Mouse (Mus musculus) NIH3T3 (cell line): ENCODE data around the gene 4930548H24Rik.
"Not testable (repeated sequence)": the region's sequence is repeated elsewhere in the genome, so short reads cannot be mapped to it uniquely, and the experiment has no call there.

Source experiments
- DNase-seq: peaks from one replicate; pipeline ENCODE4 v3.0.0-alpha.2; 2012; ENCODE audit warnings: low read depth

Gene 4930548H24Rik

DNA sequence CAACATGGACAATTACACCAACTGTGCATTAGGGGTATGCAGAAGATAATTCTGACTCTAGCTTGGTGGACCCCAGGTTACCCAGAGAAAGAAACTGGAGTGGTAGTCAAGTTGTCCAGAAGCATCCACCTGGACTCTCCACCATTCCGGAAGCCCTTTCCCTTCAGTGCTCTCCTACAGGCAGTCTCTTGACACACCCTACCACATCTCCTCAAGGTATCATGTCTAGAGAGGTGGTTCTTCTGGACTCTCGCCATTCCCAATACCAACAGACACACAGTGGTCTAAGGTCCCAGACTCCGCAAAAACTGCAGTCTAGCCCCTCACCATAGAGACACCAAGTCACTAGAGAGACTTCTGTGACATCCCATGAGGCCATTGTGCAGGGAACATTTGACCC is at the start of gene 4930548H24Rik:
4930548H24Rik (plus strand) TSS at position 301 of the 400 bp plus-strand sequence.
- DNase-seq = no peak

DNA sequence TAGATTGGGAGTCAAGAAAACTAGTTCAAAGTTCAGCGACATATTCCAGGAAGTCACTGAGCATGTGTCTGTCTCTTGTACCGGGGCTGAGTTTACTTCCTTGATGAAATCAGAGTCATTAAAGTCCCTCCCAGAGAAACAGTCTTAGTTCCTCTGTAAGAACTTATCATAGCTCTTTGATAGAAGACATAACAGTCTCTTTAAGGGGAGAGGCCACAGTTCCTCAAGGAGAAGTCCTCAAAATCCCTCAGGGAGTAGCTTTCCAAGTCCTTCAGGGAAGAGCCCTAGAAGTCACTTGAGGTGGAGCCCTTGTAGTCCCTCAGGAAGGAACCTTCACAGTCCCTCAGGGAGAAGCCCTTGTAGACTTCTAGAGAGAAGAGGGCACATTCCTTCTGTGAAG is 34.2 kb upstream of the 4930548H24Rik start:
- DNase-seq = no peak

DNA sequence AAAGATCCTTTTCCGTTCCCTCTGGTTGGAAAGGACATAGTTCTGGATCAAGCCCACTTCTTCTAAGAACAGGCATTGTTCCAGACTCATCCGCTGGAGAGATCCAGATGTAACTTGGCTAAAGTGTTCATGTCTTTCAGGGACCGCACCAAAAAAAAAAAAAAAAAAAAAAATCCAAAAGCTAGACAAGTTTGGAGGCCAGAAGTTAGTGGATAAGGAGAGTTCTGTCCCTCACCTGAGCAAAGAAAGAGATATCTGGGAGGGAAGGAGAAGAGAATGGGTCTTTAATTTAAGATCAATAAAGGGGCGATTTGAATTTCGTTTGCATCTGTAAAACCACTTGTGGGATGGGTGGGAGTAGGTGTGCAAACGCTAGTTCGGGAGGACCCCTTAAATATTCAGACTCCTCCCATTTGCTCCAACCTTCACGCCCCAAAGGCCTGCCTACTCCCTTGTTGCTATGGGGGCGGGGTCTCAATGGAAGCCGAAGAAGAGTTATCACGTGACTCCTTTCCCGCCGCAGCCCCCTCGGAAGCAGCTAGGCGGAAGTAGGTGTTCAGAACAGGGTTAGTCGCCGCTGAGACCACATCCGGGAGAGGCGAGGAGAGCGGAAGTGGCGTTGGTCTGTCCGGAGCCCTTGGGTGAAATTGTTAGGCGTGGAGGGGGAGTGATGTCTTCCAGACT is 33.5 kb upstream of the 4930548H24Rik start, which contains the start of gene Zfp512:
Zfp512 (plus strand) TSS at position 554 of the 684 bp plus-strand sequence.
- peak; percentile 98 for DNase-seq

DNA sequence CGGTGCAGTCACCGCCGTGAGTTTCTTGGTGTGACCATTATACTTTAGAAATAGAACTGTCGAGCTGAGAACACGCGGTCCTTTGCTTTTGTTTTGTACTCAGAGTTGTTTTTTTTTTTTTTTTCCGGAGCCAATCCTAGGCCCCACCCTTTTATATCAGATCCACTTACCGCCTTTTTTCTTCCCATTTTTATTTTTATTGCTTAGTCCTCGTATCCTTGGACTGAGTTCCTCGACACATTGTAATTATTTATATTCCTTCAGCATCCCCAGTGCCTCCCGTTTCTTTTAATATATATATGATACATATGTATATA is 33.0 kb upstream of the 4930548H24Rik start:
- no peak for DNase-seq

DNA sequence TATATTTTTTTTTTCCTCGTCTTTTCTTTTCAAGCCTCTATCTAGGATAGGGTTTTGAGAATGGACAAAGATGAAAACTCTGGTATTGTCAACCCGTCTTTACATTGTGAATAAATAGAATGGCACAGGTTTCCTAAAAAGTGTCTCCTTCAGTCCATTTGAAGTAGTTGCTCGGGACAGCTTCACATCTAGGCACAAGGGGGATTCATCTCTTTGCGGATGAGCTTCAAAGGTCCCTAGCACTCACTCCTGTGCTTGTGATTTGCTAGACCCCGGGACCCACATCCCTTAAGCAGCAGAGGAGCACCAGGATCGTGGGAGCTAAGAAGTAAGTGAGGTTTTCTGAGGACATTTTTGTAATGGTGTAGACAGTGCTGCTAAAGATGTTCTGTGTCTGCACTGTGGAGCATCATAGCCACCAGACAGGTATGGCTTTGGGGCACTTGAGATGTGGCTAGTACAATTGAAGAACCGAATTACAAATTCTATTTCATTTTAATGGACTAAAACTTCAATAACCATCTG is 32.6 kb upstream of the 4930548H24Rik start:
- peak; percentile 24 for DNase-seq

DNA sequence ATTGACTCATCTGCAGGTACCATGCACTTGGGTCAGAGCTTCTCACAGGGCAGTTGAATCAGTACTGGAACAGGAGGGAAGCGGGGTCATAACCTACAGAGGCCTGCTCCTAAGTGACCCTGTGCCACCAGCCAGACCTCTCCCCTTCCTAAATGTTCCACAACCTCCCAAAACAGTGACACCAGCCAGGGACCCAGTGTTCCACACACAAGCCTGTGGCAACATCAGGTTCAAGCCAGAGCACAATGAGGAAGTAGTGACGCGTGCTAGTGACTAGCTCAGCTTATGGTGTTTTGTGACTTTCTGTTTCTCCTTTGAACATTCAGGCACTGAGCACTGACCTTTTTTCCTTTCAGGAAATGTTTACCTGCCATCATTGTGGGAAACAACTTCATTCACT is 17.7 kb upstream of the 4930548H24Rik start:
- DNase-seq = no peak

DNA sequence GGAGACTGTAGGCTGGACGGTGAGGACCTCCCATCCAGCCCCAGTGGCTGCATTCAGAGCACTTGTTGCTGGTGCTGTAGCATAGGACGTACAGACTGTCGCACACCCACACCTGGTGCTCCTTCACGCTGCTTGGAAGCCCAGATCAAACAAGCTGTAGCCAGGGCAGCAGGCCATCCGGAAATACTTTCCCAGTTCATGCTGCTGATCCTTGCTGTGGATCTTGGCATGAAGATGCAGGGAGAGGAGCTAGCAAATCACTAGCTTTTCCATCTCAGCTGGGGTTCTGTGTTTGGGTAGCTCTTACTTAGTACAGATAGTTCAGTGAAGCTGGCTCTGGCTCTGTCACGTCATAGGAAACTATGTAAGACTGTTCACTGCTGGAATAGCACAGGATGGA is 15.8 kb upstream of the 4930548H24Rik start:
- no peak for DNase-seq

DNA sequence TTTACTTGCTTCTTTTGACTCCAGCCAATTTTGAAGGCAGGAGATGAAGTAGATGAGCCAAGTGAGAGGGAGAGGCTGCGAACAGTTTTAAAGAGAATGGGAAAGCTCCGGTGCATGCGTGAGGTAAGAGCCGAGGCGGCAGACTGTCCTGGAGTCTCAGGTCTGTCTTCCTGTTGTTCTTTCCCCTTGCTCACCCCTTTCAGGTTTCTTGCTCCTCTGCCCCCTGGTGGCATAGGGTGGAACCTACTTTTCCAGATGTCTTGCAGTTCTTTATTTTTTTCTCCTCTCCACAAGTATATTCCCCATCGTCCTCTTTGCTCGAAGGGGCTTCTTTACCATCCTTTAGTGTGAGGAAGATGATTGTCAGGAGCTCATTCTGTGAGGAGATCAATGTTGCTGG is 15.2 kb upstream of the 4930548H24Rik start:
- DNase-seq = peak; percentile 73

DNA sequence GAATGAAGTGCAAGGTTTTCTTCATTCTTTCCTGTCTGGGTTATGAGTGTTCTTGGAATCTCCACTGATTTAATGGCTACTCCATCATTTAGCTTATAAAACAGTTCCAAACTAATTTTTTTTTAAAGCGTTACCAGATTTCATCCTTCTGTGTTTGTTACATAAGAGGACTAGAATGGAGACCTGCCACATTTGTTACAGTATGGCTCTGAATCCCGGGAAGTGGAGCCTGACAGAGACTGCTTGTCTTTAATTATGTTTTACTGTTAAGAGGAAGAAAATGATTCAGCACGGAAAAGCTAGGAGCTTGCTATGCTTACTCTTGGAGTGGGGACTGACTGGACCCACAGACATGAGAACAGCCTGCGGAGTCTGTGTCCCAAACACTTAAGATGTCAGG is 5.0 kb upstream of the 4930548H24Rik start:
- no peak for DNase-seq

DNA sequence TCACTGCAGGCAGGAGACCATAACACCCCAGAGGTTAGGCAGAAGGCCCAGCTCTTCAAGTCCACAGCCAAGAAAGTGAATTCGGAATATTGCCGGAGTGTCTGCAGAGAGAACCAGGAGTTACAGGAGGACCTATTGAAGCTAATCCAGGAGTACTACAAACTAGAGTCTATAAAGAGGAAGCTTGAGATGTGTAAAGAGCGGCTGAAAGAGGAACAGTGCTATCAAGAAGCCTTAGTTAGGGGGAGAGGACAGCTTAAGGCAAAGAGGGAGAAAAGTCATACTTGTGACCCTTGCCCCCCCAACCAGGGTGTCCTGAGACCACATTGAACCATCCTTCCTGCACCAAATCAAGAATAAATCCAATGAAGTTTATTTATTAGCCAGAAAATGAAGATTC is 2.3 kb downstream of the 4930548H24Rik start:
- no peak for DNase-seq

DNA sequence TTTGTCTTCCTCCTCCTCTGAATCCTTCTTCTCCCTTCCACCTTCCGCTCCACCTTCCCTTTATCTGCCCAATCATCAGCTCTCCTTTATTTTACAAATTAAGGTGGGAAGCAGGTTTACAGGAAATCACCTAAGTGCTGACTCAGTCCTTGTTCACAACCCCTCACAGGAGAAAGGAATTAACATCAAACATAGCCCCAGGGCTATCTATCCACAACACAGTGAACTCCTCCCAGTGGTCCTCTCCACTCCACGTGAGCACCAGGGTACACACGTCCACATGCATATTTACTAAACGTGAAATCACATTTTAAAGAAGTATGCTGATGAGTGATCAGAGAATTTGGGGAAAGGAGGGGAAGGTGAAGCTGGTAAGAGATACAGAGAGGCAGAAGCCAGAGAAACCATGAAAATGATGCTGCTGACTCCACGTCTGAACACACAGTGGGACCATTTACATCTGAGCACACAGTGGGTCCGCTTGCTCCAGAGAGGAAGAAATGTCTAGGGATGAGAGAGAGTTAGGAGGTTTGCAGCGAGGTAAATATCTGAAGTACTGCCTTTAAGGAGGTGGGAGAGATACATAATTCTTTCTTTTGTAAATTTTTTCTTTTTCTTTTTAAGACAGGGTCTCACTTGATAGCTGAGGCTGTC is 3.7 kb downstream of the 4930548H24Rik start:
- DNase-seq = no peak

DNA sequence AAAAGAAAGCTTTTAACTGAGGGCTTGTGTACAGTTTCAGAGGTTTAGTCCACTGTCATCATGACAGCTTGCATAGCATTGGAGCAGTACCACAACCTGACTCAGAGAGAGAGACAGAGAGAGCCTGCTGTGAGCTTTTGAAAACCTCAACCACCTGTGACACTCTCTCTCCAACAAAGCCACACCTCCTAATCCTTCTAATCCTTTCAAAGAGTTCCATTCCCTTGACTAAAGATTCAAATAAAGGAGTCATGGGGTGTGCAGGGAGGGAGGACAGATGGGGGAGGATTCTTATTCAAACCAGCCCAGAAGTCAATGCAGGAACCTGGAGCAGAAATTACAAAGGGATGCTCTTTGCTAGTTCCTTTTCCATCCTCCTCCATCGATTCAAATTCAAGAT is 6.5 kb downstream of the 4930548H24Rik start:
- DNase-seq = no peak

DNA sequence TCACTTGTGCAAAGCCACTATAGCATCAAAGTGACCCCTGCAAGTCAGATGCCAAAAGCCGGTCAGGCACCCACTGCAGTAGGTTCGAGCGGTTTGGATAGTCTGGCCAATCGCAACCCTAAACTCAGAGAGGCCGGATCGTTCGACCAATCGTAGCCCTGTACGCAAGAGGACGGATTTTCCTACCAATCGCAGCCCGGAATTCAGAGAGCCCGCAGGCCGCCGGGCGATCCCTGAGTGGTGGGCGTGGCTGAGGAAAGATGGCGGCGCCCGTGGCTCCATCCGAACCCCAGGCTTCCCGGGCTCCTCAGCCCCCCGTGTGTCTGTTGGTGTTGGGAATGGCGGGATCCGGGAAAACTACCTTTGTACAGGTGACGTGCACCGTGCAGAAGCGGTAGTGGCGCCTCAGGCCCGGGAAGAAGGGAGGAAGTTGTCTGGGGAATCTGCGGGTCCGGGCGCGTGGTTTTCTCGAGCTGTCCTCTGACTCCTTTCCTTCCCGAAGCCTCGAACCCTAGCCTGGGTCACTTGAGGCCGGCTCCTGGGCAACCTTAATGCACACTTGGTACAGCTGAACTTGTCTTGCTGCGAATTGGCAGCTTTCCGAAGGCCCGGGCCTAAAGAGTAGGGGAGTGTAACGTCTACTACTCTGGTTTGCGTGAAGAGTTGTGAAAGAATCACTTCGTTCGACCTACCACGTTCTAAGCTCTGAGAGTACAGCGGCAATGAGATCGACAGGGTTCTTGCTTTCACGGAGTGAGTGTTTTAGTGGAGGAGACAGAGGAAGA is 9.2 kb downstream of the 4930548H24Rik start, which contains the start of gene Gpn1:
Gpn1 (plus strand) TSS at position 229 of the 785 bp plus-strand sequence.
- DNase-seq = peak; percentile 93

DNA sequence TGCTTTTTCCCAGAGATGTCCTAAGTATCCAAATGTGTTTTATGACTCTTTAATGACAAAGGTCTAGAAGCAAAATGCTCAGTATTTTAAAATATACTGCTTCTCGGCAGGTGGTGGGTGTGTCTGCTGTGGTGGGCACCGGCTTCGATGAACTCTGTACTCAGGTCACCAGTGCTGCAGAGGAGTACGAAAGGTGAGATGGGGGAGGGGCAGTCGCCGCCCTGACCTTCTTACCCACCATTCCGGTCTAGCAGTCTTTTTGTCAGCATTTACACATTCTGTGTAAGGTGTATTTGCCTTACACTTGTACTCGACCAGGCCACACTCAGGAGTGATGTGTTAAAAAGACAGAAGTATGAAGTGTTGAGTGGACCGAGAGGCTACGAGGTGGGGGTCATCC is 19.3 kb downstream of the 4930548H24Rik start:
- no peak for DNase-seq

DNA sequence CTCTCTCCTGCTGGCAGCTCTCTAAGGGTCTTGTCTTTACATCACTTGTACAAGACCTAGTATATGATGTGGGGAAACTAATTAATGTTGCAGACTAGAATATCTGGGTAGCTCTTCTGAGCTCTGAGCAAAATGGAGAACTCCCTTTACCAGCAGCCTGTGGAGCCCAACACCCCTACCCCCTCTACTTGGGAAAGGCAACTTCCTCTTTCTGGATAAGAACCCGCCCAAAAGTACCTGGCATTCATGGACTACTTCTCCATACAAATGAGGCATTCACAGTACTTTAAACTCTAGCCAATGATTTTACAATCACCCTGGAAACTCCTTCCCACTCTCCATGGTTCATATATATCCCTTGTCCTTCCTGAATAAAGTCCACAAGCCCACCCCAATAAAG is 26.9 kb downstream of the 4930548H24Rik start:
- DNase-seq = no peak

DNA sequence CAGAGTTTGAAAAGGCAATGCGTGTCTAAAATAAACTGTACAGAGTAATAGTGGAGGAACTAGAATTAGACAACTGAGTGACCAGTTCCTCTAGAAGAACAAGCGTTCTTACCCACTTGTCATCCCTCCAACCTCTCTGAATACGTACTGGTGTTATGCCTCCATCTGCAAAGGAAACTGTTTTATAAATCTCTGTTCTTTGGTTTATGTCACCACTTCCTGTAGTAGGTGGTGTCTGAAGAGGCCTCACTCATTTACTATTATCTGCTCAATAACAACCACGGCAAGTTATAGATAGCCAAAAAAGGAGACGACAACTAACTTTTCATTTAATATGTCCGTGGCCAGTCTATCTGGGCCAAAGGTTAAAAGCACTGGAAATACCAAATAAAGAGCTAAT is 35.0 kb downstream of the 4930548H24Rik start:
- DNase-seq = no peak

DNA sequence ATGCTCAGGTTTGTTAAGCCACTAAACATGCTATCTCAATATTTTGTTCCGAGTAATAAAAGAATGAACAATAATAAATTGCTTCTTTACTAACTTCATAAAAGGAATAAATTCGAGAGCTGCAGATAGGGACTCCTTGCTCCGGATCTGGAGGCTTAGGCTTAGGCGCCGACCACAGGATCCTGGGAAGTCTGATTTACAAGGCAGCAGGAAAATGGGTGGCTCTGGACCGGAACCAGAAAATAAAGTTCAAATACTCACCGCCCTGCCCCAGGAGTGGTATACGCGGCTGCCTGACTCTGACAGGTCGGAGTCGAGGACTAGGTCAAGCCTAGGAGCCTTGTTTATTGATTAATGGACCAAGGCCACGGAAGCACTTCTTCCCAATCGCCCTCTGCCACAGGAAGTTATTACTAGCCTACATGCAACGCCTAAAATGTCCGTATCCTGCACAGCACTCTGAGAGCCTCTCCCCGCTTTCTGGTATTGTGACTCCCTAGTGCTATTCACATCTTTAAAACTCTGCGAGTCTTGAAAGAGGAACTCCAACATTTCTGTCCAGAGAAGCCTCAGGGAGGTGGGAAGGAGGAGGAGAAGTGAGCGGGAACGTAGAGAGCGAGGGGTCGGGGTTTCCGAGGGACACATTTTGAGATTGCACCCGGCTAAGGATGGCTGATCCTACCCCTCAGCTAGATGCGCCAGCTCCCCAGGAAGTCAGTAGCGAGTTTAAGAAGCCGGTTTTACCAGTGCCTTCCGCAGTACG is 41.0 kb downstream of the 4930548H24Rik start, which contains the start of gene Slc4a1ap:
Slc4a1ap (plus strand) TSS at position 642 of the 763 bp plus-strand sequence.
- DNase-seq = peak; percentile 85

DNA sequence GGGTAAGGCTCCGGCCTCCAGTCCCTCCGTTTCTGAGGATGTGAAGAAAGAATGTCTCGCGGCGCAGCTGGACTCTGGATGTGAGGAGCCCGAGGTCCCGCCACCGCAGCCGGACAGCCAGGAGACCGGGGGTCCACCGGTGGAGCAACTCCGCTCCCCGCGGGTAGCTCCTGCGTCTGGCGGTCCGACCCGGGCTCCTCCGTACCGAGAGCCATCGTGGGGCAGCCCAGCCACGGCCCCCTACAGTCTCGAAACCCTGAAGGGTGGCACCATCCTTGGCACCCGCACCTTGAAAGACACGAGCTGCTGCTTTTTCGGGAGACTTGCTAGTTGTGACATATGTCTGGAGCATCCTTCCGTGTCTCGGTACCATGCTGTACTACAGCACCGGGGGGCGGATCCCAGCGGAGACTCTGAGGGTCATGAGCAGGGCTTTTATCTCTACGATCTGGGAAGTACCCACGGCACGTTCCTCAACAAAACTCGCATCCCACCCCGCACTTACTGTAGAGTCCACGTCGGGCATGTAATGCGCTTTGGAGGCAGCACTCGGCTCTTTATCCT is 41.7 kb downstream of the 4930548H24Rik start:
- DNase-seq = no peak

DNA sequence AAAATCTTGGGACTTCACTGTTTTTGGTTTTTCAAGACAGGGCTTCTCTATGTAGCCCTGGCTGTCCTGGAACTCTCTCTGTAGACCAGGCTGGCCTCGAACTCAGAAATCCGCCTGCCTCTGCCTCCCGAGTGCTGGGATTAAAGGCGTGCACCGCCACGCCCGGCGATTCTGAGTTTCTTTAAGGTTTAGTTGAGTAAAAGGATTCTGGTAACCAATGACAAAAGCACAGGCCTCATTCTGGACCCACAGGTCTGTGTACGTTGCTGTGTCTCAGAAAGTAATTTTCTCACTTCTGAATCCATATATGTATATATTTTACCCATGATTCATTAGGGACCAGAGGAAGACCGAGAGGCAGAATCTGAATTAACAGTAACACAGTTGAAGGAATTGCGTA is 42.2 kb downstream of the 4930548H24Rik start, which contains the start of gene Supt7l:
Supt7l (minus strand) TSS at position 101 of the 400 bp plus-strand sequence.
- not testable (repeated sequence) for DNase-seq

DNA sequence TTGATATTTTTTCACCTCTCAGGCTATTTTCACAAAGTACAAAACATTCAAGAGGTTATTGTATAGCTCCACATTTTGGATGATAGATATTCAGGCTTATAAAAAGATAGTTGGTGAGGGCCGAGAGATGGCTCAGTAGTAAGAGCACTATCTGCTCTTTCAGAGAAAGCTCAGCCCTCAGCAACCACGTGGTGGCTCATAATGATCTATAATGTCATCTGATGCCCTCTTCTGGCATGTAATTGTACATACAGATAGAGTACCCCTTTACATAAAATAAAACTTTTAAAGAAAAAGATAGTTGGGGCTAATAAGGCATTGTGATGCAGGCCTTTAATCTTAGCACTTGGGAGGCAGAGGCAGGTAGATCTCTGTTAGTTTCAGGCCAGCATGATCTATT is 43.0 kb downstream of the 4930548H24Rik start:
- DNase-seq = peak; percentile 23

DNA sequence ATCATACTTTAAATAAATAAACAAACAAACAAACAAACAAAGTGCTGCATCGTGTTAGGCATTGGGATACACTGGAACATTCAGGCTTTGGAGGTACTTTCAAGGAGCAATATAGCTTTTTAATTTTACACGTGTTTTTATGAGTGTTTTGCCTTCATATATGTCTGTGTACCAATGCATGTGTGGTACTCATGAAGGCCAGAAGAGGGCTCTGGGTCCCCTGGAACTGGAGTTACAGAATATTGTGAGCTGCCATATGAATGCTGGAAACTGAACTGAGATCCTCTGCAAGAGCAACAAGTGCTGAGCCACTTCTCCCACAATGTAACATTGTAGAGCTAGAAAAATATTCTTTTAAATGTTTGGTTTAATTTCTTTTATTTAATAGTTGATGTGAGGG is 49.7 kb downstream of the 4930548H24Rik start:
- DNase-seq = no peak
